Mouse (Mus musculus): ENCODE data around the gene Pmm1. TPM values are rescaled to one million over a fixed set of nuclear protein-coding genes. Genes with fewer than 3 reads are reported as not detected.

The Pmm1 gene
- polyA plus RNA-seq, 1 experiment = 64.1 TPM

DNA sequence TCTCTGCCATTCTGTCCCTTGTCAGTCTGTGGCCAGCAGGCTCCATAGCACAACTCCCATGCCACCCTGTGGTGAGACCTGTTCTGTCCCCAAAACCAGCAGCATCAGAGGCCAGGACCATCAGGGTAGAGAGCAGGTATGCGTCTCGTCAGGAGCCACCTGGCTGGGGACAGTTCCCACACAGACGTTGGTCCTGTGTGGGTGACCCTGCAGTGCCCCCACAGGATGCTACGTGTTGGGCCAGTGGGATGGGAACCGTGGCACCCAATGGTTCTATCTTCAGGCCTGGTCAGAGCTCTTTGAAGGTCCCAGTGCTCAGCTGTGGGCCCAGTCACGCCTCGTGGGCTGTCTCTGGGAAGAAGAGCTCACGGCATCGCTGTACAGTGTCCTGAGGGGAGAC is 9.6 kb downstream of the Pmm1 start:
- WGBS = 95% methylated on average over 9 of the region's 9 CpGs
- no peaks in the 10 kb centered on the region for H3K27me3 ChIP-seq (ENCODE audit: control insufficient read depth, insufficient read depth, low read length)
- DNase-seq = no peak
- no peaks in the 10 kb centered on the region for H3K4me1 ChIP-seq (replicated peaks; ENCODE audit: control insufficient read depth, insufficient read depth, low read length)
- peaks cover 21% of the 10 kb centered on the region for H3K36me3 ChIP-seq (ENCODE audit: control insufficient read depth, insufficient read depth, low read length)
- TF ChIP-seq POLR2A (IDR thresholded peaks at IDR 0.05; ENCODE audit: control insufficient read depth, extremely low read depth, insufficient read depth, low read length, poor library complexity) (no peak), CTCF (IDR thresholded peaks at IDR 0.05; ENCODE audit: borderline replicate concordance, control insufficient read depth, extremely low read depth, insufficient read depth, low read length, poor library complexity) (no peak)
- H3K4me3 ChIP-seq (ENCODE audit: control insufficient read depth, insufficient read depth, low read length) = no peak overlapping the region
- no peak overlapping the region for H3K27ac ChIP-seq (ENCODE audit: control insufficient read depth, insufficient read depth, low read length)

DNA sequence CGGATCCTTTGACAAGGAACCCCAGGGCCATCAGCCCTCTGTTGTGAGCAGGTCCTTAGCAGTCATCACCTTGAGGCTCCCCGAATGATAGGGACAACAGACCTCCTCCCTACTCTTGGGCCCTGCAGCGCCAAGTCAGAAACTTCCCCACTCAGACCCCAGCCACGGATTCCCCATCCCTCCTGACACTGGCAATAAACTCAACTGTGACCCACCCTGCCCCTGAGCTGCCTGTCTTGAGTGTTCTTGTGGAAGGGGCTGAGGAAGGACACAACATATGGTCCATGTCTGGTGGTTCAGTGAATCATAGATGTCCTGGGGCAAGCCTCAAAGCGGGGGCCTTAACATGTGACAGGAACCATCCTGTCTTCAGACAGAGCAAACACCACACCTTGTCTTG is 10.0 kb downstream of the Pmm1 start:
- TF ChIP-seq CTCF (IDR thresholded peaks at IDR 0.05; ENCODE audit: borderline replicate concordance, control insufficient read depth, extremely low read depth, insufficient read depth, low read length, poor library complexity) = no peak
- TF ChIP-seq POLR2A (IDR thresholded peaks at IDR 0.05; ENCODE audit: control insufficient read depth, extremely low read depth, insufficient read depth, low read length, poor library complexity) = no peak
- Histone ChIP-seq H3K4me3 (ENCODE audit: control insufficient read depth, insufficient read depth, low read length) (no peak overlapping the region), H3K27ac (ENCODE audit: control insufficient read depth, insufficient read depth, low read length) (no peak overlapping the region), H3K27me3 (ENCODE audit: control insufficient read depth, insufficient read depth, low read length) (no peaks in the 10 kb centered on the region), H3K4me1 (replicated peaks; ENCODE audit: control insufficient read depth, insufficient read depth, low read length) (no peaks in the 10 kb centered on the region), H3K36me3 (ENCODE audit: control insufficient read depth, insufficient read depth, low read length) (peaks cover 18% of the 10 kb centered on the region)
- no peak for DNase-seq
- WGBS = 97% methylated on average over 5 of the region's 5 CpGs

DNA sequence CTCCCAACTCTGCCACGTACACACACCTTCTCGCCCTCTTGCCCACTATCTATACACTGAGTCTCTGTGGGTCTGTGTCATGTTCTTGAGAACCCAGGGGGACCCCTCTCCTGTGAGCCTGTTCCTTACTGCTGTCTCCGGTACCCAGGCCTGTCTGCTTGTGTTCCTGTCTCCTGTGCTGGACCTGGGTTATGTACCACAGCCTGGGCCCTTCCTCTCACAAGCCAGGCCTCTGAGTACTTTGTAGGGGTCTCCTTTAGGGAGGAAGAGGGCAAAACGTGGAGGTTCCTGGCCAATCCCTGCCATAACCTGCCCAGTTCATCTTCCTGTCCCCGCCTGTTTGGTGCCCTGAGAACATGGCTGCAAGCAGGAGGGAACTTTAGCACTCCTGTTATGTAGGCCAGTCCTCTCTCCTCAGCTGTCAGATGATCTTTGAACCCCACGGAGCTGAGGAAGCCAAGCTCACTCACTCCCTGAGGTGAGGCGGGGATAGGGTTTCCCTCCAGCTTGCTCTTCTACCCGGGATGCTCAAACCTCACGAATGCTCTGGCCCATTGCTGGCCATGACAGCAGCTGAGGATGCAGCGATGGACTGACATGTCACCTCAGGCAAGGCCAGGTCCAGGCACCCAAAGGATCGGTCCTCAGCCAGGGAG is 11.1 kb downstream of the Pmm1 start:
- Histone ChIP-seq H3K4me1 (replicated peaks; ENCODE audit: control insufficient read depth, insufficient read depth, low read length) (no peaks in the 10 kb centered on the region), H3K27ac (ENCODE audit: control insufficient read depth, insufficient read depth, low read length) (no peak overlapping the region), H3K36me3 (ENCODE audit: control insufficient read depth, insufficient read depth, low read length) (peaks cover 10% of the 10 kb centered on the region), H3K27me3 (ENCODE audit: control insufficient read depth, insufficient read depth, low read length) (no peaks in the 10 kb centered on the region), H3K4me3 (ENCODE audit: control insufficient read depth, insufficient read depth, low read length) (no peak overlapping the region)
- no peak for TF ChIP-seq CTCF (IDR thresholded peaks at IDR 0.05; ENCODE audit: borderline replicate concordance, control insufficient read depth, extremely low read depth, insufficient read depth, low read length, poor library complexity)
- no peak for TF ChIP-seq POLR2A (IDR thresholded peaks at IDR 0.05; ENCODE audit: control insufficient read depth, extremely low read depth, insufficient read depth, low read length, poor library complexity)
- 90% methylated on average over 11 of the region's 11 CpGs for WGBS
- DNase-seq = no peak

DNA sequence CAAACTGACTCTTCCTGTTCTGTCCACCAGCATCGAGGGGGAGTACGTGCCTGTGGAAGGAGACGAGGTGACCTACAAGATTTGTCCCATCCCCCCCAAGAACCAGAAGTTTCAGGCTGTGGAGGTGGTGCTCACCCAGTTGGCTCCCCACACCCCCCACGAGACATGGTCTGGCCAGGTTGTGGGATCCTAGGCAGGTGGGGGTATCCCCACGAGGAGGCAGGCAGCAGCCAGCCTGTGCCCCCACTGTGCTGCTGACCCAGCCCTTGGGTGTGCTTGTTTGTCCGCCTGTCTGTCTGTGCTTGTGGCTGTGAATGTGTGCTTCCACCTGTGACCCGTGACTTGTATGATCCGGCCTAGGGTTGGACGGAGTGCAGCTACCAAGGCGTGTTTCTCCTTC is 11.7 kb downstream of the Pmm1 start:
- no peak for TF ChIP-seq CTCF (IDR thresholded peaks at IDR 0.05; ENCODE audit: borderline replicate concordance, control insufficient read depth, extremely low read depth, insufficient read depth, low read length, poor library complexity)
- no peak for TF ChIP-seq POLR2A (IDR thresholded peaks at IDR 0.05; ENCODE audit: control insufficient read depth, extremely low read depth, insufficient read depth, low read length, poor library complexity)
- WGBS = 80% methylated on average over 10 of the region's 10 CpGs
- H3K4me3 ChIP-seq (ENCODE audit: control insufficient read depth, insufficient read depth, low read length) = no peak overlapping the region
- no peak for DNase-seq
- H3K27me3 ChIP-seq (ENCODE audit: control insufficient read depth, insufficient read depth, low read length) = no peaks in the 10 kb centered on the region
- peaks cover 6% of the 10 kb centered on the region for H3K36me3 ChIP-seq (ENCODE audit: control insufficient read depth, insufficient read depth, low read length)
- no peak overlapping the region for H3K27ac ChIP-seq (ENCODE audit: control insufficient read depth, insufficient read depth, low read length)
- H3K4me1 ChIP-seq (replicated peaks; ENCODE audit: control insufficient read depth, insufficient read depth, low read length) = no peaks in the 10 kb centered on the region

DNA sequence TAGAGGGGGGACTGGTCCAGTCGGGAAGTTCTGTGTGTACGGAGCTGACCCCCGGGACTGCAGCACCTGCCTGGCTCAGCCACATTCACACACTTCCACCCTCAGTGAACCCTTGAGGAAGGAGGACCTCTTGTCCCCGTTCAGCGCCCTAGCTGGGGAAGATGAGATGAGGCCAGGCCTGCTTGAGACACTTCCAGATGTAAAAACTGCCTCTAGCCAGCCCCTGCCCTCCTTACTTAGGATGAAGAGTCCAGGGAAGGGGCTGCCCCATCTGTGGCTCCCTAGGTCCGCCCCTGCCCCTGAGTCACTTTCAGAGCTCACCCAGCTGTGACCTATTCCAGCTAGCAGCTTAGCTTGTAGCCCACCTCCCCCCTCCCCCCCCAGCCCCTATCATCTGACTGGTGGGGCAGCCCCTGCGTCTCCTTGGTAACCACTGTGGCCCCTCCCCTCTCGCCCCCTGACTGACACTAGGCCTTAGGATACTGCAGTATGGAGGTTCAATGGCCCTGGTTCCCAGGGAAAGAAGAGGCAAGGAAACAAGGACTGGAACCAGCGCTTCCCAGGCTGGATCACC is 17.5 kb downstream of the Pmm1 start:
- TF ChIP-seq POLR2A (IDR thresholded peaks at IDR 0.05; ENCODE audit: control insufficient read depth, extremely low read depth, insufficient read depth, low read length, poor library complexity) = no peak
- TF ChIP-seq CTCF (IDR thresholded peaks at IDR 0.05; ENCODE audit: borderline replicate concordance, control insufficient read depth, extremely low read depth, insufficient read depth, low read length, poor library complexity) = no peak
- no peak overlapping the region for H3K4me3 ChIP-seq (ENCODE audit: control insufficient read depth, insufficient read depth, low read length)
- no peak for DNase-seq
- no peaks in the 10 kb centered on the region for H3K36me3 ChIP-seq (ENCODE audit: control insufficient read depth, insufficient read depth, low read length)
- 69% methylated on average over 9 of the region's 9 CpGs for WGBS
- H3K27ac ChIP-seq (ENCODE audit: control insufficient read depth, insufficient read depth, low read length) = no peak overlapping the region
- H3K27me3 ChIP-seq (ENCODE audit: control insufficient read depth, insufficient read depth, low read length) = no peaks in the 10 kb centered on the region
- no peaks in the 10 kb centered on the region; the same call in 1 of the 2 replicates for H3K4me1 ChIP-seq (replicated peaks; ENCODE audit: control insufficient read depth, insufficient read depth, low read length)

DNA sequence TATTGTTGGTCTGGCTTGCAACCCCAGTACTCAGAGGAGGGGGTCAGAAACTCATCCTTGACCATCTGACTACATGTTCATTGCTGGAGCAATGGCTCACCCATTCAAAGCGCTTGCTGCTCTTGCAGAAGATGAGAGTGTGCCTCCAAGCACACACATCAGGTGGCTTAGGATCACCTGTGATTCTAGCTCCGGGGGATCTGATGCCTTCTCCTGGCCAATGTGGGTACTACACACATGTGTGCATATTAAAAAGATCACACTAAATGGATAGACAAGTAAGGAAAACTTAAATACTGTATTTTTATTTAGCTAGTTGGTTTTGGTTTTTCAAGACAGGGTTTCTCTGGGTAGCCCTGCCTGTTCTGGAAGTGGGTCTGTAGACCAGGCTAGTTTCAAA is 19.7 kb downstream of the Pmm1 start:
- Histone ChIP-seq H3K27ac (ENCODE audit: control insufficient read depth, insufficient read depth, low read length) (no peak overlapping the region), H3K4me3 (ENCODE audit: control insufficient read depth, insufficient read depth, low read length) (no peak overlapping the region), H3K4me1 (replicated peaks; ENCODE audit: control insufficient read depth, insufficient read depth, low read length) (peaks cover 4% of the 10 kb centered on the region), H3K36me3 (ENCODE audit: control insufficient read depth, insufficient read depth, low read length) (no peaks in the 10 kb centered on the region), H3K27me3 (ENCODE audit: control insufficient read depth, insufficient read depth, low read length) (no peaks in the 10 kb centered on the region)
- DNase-seq = no peak
- no peak for TF ChIP-seq POLR2A (IDR thresholded peaks at IDR 0.05; ENCODE audit: control insufficient read depth, extremely low read depth, insufficient read depth, low read length, poor library complexity)
- no peak for TF ChIP-seq CTCF (IDR thresholded peaks at IDR 0.05; ENCODE audit: borderline replicate concordance, control insufficient read depth, extremely low read depth, insufficient read depth, low read length, poor library complexity)
- 96% methylated on average over 2 of the region's 2 CpGs for WGBS

Measured in thymus, adult 2 months (tissue).